Mouse (Mus musculus) thymus, postnatal 0 days (tissue): ENCODE results near the gene Atg2b. TPM values are rescaled to one million over a fixed set of nuclear protein-coding genes. Genes with fewer than 3 reads are reported as not detected.

Experiments
- DNase-seq: peaks from one replicate; pipeline ENCODE4 v3.0.0-alpha.2; 2015; ENCODE audit warnings: low spot score
- polyA plus RNA-seq: library from polyadenylated mRNA; unstranded; fragments of >200 nt; fragmentation: Nextera tagmentation; extraction: Ambion mirVana; gene quantifications from 2 replicates; pipeline ENCODE4 v1.2.1, GENCODE M21; 2015

Gene Atg2b
- polyA plus RNA-seq, 1 experiment from 2014 or later: 10.4 TPM

DNA sequence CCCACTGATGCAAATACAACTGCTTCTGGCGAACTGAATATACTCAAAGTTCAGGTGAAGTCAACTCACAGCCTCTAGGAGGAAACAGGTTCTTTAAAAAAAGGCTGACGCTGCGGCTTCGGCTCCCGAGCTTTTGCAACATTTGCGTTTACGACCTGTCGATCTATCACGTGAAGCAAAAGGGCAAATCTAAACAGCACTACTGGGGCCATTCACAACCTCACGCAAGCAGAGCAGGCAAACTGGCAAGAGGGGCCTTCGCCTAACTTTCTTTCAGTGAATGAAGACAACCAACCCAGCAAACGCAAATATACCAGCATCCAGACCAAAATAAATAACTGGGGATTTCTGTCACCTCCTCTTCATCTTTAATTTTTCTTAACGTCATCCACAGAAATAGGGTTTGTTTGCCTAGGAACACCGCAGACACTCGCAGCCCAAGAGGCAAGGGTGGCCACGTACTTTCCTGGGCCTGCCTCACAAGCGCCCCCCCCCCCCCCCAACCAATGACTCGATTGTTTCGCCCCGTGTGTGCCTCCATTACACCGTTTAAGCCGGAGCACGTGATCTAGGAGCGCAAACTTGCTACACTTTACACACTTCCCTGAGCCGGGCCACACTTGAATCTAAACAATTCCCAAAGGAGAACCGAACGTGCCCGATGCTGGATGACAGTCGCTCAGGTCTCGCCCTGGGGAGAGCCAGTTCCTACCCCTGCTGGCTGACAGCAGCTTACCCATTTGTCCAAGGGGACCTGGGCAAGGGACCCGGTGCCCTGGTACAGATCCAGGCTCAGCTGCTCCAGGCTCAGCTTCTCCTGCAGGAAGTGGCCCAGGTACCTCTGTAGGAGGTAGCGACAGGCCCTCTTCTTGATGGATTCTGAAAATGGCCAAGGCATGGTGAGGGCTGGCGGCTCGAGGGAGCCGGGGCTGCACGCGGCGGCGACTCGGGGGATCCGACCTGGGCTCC is 794 bp downstream of the Atg2b start, which contains the start of gene Gskip:
Gene Gskip, plus strand, starts transcription at position 897 of the 969 bp plus-strand sequence.
- peak; percentile 78 for DNase-seq

DNA sequence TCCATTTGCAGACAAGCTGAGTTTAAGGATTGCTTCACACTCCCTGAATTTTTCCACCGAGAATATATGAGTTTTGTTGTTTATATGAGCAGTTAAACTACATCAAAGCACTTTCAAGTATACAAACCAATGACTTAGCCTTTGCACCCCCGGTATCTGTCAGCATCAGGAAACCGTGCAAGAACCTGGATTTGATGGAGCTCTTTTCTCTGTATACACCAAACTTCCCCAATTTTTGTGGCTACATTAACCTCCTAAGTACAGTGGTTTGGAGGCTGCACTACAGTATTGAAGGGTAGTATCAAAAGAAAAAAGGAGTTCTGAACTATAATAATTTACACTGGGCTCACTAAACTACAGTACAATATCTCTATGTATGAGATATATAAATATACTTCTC is 6.2 kb downstream of the Atg2b start:
- no peak for DNase-seq

DNA sequence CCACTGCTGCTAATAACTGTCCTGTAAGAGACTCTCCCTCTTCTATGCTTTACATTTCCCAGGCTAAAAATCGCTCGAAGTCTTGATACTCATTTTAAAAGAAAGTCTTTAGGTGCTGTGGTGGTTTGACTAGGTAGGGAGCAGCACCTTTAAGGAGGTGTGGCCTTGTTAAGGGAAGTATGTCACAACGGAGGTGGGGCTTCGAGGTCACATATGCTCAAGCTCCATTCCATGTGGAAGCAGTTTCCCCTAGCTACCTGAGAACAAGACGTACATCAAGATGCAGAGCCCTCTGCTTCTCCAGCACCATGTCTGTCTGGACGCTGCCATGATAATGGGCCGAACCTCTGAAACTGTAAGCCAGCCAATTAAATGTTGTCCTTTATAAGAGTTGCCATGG is 6.8 kb downstream of the Atg2b start:
- DNase-seq: no peak

DNA sequence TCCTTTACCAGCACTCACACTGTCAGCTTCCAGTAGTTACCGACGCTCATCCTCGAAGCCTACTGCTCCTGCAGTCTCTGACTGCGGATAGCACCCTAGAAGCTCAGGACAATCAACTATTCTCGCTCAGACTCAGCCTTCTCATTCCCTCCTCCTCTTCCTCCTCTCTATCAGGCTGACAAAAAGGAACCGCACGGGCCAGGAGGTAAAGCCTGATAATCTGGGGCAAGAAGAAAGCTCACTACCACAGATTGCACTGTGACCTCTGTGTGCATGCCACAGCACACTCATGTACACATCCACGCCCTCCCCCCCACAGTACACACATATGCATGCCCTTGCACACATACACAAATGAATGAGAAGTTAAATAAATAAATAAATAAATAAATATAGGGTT is 8.7 kb downstream of the Atg2b start:
- no peak for DNase-seq

DNA sequence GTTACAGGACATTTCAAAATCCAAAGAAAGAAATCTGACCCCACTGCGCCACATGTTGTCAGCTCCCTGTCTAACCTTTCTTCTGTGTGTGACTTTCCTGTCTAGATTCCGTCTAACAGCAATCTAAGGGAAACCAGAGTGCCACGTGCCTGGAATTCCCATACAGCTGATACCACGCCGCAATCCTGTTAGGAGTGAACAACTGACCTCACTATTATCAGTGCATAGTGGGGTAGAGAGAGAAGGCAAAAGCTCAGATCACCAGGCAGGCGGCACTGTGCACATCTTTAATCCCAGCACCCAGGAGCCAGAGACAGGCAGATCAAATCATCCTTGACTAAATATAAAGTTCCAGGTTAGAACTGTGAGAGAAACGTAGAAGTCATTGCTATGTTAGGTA is 29.2 kb downstream of the Atg2b start:
- no peak for DNase-seq

DNA sequence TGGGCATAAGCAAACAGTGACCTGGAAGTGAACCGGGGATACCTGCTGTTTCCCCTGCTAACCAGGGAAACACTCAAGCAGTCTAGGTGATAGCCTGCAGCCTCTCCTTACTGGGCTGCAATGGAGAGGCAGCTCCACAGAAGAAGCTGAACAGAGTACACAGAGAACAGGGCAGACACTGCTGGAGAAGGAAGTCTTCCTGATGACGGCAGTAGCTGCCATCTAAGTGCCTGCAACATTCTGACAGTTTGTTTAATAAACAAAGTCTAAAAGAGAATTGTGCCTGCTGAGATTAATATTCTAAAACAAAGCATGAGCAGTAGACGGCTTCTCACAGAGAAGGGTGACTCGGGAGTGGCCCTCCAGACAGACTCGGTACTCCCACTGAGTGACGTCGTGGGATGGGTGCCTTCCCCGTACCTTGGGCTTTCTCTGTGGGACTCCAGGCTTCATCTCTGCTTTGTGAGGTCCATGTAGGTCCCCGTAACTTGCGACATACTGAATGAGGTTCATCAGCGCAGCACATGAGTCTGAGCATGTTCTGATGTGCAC is 42.2 kb downstream of the Atg2b start:
- no peak for DNase-seq

DNA sequence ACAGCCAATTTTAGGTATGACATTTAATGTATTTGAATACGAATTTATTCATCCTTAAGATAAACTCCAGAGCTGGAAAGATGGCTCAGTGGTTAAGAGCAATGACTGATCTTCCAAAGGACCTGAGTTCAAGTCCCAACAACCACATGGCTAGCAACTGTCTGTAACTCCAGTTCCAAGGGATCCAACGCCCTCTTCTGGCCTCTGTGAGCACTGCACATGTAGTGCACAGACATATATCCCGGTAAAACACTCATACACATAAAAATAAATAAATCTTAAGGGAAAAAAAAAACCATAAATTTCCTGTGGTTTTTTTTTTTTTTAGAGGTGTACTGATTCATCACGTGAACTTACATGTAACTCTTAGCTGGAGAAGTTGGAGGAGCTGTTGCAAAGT is 47.5 kb downstream of the Atg2b start:
- DNase-seq: no peak

DNA sequence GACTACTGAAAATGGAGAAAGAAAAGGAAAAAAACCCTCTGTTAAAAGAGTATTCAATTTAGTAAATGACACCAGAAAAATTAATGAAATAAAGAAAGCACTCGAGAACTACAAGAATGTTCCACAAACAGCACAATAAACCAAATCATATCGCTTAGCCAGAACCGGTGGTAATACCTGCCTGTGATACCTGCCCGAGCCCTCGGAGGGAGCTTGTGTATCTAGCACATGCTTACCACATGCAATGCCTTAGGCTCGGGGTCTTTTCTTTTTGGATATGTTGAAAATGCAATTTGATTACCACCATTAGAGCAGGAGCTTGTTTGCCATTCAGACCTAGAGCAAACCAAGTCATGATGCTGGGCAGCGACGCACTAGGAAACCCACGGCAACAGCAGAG is 48.5 kb downstream of the Atg2b start:
- DNase-seq: no peak

DNA sequence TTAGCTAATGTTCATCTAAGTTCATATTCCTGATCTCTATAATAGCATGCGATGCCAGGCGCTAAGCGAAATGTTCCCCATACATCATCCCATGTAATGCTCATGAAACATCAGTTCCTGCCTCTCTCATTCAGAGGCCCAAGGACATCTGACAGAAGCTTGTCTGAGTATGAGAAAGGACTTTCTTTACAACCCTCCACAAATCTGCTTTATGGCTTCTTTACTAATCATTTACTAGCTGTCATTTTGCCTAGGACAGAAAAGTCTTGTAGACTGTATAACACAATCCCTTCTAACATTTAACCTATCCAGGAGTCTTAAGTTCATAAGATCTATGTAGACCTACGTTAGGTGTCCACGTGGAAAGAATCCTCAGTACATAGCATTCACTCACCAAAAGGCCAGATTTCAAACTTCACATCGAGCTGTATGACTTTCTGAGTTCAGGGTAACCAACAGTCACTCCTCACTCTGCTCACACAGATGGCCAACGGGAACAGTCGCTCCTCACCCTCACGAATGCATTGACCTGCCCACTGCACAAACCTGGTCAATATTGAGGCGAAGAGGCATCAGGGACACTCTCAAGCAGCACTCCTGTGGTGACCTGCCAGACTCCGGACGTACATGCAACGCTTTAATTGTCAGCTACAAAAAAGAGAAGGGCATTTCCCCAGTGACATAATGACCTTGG is 50.5 kb downstream of the Atg2b start:
- no peak for DNase-seq

DNA sequence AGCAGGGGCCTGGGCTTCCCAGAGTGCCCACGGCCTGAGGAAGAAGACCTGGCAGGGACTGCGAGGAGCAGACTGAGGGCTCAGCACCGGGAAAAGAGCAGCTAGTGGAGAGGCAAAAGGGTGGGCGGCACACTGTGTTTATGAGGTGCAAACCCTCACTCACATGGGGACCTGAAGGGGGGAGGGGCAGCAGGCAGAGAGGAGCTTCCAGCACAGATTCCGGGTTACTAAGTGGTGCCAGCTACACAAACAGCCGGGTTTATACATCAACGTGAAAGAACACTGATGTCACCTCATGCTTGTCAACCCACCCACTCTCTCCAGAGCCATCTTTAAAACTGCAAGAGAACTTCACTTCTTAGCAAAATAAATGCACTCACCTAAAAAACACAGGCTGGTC is 59.2 kb downstream of the Atg2b start:
- DNase-seq: no peak

DNA sequence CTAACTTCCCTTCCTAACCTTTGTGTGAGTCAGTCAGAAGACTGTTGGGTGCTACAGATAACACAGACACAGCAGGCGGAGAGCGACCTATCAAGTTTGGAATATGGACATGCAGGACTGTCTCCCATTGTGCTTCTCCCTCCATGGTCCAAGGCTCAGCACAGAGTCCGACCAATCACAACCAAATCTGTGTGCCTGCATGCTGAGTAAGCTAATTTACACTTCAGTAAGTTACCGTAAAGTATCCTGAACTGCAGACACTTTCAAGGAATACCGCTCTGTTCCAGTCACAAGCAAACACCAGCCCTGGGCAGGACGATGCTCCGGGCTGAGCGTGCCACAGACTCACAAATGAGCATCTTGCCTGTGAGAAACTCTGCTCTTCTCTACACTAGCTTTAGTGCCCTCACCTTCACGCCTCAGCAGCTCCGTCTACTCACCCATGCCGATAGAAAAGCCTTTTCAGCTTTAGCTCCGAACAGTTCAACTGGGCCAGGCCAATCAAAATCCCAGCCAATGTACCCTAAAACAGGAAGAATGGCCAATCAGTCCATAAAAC is 62.0 kb downstream of the Atg2b start:
- DNase-seq: no peak

DNA sequence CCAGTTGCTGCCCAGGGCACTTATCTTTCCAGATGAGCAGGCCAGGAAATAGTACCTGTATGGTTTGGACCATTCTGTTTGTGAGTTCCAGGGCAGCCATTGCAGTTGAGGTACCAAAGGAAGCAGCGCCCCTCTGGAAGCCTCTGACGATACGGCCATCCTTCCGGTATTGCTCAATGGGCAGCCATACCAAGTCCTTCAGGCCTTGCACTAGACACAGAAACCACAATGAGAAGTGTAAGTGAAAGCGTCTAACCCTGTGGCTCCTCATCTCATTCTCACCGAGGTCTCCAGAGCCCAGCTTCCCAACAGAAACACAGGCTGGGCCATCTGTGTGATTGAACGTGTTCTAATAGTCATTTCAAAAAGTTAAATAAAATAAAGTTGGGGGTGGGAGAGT is 63.0 kb downstream of the Atg2b start:
- DNase-seq: no peak

DNA sequence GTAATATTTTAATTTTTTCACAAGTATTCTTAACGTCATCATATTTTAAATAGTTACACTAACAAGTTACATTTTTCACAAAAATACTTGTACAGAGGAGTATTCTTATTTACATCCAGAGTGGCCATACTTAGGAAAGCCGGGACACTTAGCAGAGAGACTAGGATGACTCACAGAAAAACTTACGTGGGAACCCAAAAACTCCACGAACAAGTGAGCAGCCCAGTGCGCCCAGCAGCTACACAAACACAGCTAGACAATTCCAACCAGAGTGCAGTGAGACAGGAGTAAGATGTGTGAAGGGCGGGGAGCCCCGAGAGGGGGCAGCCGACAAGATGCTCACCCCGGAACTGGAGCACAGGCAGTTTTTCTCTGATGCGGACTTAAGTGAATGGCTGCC is 71.5 kb downstream of the Atg2b start:
- no peak for DNase-seq

DNA sequence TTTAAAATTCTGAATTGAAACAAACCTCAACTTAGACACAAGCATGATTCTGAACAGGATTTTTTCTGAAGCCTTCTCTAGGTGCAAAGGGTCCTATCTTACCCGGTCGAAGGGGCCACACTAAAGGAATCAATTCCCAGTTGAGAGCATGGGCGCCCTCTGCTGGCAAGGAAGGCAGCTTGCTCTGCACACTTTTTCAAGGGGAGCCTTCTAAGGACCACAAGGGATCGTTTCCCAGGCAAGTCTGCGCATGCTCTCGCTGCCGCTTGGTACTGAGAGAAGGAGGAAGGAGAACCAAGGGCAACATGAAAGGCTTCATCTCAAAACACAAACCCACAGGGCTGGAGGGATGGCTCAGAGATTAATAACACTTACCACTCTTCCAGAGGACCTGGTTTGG is 73.3 kb downstream of the Atg2b start:
- DNase-seq: peak; percentile 66

DNA sequence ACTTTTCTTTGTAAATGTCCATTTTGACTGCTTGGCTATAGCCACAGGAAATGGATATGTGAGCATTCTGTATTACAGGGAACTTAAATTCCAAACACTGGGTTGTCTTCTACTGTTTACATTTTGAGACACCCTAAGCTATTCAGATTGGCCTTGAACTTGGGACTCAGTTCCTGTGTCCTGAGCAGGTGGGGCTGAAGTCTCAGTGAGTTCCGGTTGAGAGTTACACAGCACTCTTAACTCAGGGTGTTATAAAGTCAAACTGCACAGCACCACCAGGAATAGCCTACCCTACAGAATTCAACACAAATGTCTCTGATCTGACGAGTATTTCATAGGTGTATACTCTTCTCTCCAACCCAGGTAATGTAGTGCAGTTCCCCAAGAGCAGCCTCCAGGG is 74.0 kb downstream of the Atg2b start:
- DNase-seq: no peak

DNA sequence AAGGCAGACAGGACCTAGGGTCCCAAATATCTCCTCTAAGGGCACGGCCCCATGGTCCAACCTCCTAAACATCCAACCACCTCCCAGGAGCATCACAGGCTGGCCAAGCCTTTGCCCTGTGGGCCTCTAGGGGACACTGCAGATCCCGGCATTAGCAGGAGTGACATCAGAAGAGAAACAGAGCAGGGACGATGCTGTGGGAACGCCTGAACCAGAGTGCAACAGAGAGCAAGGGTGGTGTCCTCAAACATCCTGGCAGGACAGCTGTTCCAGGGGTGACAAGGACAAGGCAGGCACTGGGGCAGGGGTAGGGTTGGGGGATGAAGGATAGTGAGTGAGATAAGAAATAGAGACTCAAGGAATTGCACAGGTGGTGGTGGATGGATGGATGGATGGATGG is 78.1 kb downstream of the Atg2b start:
- DNase-seq: no peak

DNA sequence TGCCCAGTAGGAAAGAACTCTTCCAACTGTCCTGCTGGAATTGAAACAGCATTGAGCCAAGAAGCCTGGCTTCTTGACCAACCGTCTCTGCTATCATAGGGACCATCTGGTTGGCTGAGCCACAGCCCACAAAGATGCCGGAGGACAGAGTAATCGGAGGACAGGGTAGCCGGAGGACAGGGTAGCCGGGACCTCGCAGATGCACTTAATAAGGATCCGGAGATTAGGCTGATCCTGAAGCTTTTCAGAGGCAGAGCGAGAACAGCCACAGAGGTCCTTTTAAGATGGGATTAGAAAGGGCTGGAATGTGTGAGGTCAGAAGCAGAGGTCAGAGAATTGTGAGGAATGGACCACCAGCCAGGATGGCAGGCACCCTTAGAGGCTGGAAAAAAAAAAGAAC is 79.8 kb downstream of the Atg2b start:
- no peak for DNase-seq

DNA sequence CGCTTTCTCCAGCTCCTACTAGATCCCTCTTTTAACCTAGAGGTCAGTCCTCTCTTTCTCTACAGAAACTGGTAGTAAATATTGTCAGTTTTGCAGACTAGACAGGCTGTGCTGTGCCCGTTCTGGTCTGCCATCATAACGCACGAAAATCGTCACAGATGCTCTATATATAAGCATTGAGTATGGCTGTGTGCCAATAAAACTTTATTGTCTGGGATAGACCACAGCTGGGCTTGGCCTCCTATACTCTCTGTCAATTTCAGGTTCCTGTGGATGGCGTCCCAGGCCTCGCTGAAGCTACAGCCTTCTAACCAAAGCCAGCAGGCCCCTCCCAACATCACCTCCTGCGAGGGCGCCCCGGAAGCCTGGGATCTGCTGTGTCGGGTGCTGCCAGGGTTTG is 81.1 kb downstream of the Atg2b start:
- DNase-seq: no peak

DNA sequence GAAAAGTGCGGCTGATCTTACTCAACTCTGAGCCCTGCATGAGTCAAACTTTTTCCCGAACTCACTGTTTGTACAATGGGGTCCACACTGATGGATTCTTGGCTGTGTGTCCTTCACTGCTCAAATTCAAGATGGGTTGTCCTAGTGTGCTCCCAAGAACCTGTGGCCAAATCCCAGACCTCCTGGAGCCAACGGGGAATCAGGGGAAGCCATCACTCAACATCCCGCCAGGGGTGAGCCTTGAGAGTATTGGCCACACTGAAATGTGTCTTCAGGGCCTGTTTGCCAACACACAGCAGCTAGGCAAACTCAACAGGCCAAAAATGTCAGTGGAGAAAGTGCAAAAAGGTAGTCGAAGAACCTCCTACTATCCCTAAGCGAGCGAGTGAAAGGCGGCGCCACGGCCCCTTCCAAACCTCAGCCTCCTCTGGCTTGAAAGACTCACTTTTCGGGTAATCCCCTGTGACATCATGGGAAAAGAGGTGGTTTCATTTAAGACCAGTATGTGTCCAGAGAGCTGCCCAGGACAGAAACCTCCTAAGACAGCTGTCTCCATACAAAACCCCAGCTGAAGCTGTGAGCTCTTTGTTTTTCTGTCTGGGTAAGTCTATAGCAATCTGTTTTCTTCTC is 82.3 kb downstream of the Atg2b start, which contains the start of gene Bdkrb1:
Gene Bdkrb1, plus strand, starts transcription at position 505 of the 630 bp plus-strand sequence.
- DNase-seq: no peak

DNA sequence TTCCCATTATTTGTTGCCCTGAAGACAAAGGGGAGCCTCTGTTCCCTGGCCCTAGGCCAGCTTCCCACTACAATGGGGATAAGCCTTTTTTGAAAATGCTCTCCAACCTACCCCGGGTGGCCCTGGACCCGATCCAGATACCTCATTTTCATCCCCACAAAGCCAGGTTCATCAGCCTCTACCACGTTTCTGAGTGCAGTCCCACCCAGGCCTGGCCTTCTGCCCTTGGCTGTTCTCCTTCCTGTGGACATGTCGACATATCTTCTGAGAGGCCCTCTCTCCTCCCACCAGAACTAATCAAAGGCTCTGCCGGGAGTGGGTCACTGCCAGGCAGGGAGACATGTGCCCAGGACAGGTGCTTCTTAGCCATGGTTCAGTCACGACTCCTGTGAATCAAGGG is 83.4 kb downstream of the Atg2b start:
- no peak for DNase-seq

DNA sequence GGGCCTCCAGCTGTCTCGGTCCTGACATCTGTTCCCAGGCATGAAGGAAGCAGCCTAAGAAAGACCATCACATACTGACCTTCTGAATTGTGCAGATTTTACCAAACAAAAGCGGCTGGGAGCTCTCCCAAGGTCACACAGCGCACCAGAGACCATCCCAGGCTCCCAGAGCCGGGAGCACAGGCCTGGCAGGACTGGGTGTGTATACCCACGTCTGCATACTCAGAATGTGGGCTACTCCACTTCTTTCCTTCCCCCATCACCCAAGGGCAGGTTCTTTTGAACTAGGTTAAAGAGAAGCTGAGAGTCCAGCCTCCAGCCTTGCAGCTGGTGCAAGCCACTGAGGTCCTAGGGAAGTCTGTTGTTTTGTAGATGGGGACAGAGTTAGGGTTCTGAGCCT is 85.9 kb downstream of the Atg2b start:
- DNase-seq: no peak
